Mouse (Mus musculus): ENCODE data around the gene Olfr676. TPM values are rescaled to one million over a fixed set of nuclear protein-coding genes. Genes with fewer than 3 reads are reported as not detected.

The Olfr676 gene
- polyA plus RNA-seq, 1 experiment from 2014 or later: not detected

Other genes starting within 250 kb of the Olfr676 start
- not detected in 2 replicates for gene Usp17lb, start 190.1 kb upstream of the Olfr676 start, polyA plus RNA-seq (2014; fragmentation: Nextera tagmentation; extraction: Ambion mirVana)
- gene Usp17la, start 175.7 kb upstream of the Olfr676 start, polyA plus RNA-seq (2014; fragmentation: Nextera tagmentation; extraction: Ambion mirVana): not detected in 2 replicates
- gene Olfr665, start 154.7 kb upstream of the Olfr676 start, polyA plus RNA-seq (2014; fragmentation: Nextera tagmentation; extraction: Ambion mirVana): not detected in 2 replicates
- gene Olfr666, start 136.7 kb upstream of the Olfr676 start, polyA plus RNA-seq (2014; fragmentation: Nextera tagmentation; extraction: Ambion mirVana): not detected in 2 replicates
- not detected in 2 replicates for gene Olfr667, start 111.2 kb upstream of the Olfr676 start, polyA plus RNA-seq (2014; fragmentation: Nextera tagmentation; extraction: Ambion mirVana)
- not detected in 2 replicates for gene Olfr668, start 104.6 kb upstream of the Olfr676 start, polyA plus RNA-seq (2014; fragmentation: Nextera tagmentation; extraction: Ambion mirVana)
- gene Olfr669, start 98.5 kb upstream of the Olfr676 start, polyA plus RNA-seq (2014; fragmentation: Nextera tagmentation; extraction: Ambion mirVana): not detected in 2 replicates
- gene Olfr670, start 70.1 kb upstream of the Olfr676 start, polyA plus RNA-seq (2014; fragmentation: Nextera tagmentation; extraction: Ambion mirVana): not detected in 2 replicates
- not detected in 2 replicates for gene Olfr671, start 53.6 kb upstream of the Olfr676 start, polyA plus RNA-seq (2014; fragmentation: Nextera tagmentation; extraction: Ambion mirVana)
- not detected in 2 replicates for gene Olfr672, start 30.7 kb upstream of the Olfr676 start, polyA plus RNA-seq (2014; fragmentation: Nextera tagmentation; extraction: Ambion mirVana)
- not detected in 2 replicates for gene Olfr675, start 4.2 kb upstream of the Olfr676 start, polyA plus RNA-seq (2014; fragmentation: Nextera tagmentation; extraction: Ambion mirVana)
- not detected in 2 replicates for gene Olfr677, start 18.7 kb downstream of the Olfr676 start, polyA plus RNA-seq (2014; fragmentation: Nextera tagmentation; extraction: Ambion mirVana)
- gene Olfr678, start 31.8 kb downstream of the Olfr676 start, polyA plus RNA-seq (2014; fragmentation: Nextera tagmentation; extraction: Ambion mirVana): not detected in 2 replicates
- not detected in 2 replicates for gene Olfr679, start 48.5 kb downstream of the Olfr676 start, polyA plus RNA-seq (2014; fragmentation: Nextera tagmentation; extraction: Ambion mirVana)
- not detected in 2 replicates for gene Olfr680-ps1, start 60.1 kb downstream of the Olfr676 start, polyA plus RNA-seq (2014; fragmentation: Nextera tagmentation; extraction: Ambion mirVana)
- gene Olfr681, start 84.1 kb downstream of the Olfr676 start, polyA plus RNA-seq (2014; fragmentation: Nextera tagmentation; extraction: Ambion mirVana): not detected in 2 replicates
- gene Olfr683, start 114.3 kb downstream of the Olfr676 start, polyA plus RNA-seq (2014; fragmentation: Nextera tagmentation; extraction: Ambion mirVana): not detected in 2 replicates
- not detected in 2 replicates for gene Olfr684, start 131.0 kb downstream of the Olfr676 start, polyA plus RNA-seq (2014; fragmentation: Nextera tagmentation; extraction: Ambion mirVana)
- not detected in 2 replicates for gene Olfr685, start 153.3 kb downstream of the Olfr676 start, polyA plus RNA-seq (2014; fragmentation: Nextera tagmentation; extraction: Ambion mirVana)
- gene Olfr686, start 174.8 kb downstream of the Olfr676 start, polyA plus RNA-seq (2014; fragmentation: Nextera tagmentation; extraction: Ambion mirVana): not detected in 2 replicates

All from stomach, embryonic 14.5 days (tissue).